Mouse (Mus musculus) inflammation-experienced regulatory T-cells, adult 16 weeks (primary cell): Measurements from ENCODE around the gene Fmo3. TPM values are rescaled to one million over a fixed set of nuclear protein-coding genes. Genes with fewer than 3 reads are reported as not detected.

Experiments used
- polyA plus RNA-seq: library from polyadenylated mRNA; unstranded; fragments of 100-300 nt; shearing (Covaris generic); gene quantifications from one replicate; pipeline ENCODE4 v1.2.1, GENCODE M21; 2017

The Fmo3 gene
- not detected for polyA plus RNA-seq

GRCm38 (mm10) chr1:162984428-162984827 is at the start of gene Fmo3:
TSS of gene Fmo3 (minus strand) at chr1:162984528.

GRCm38 (mm10) chr1:162937415-162937814 is 46.9 kb downstream of the Fmo3 start, which contains the start of gene Fmo6:
TSS of gene Fmo6 (minus strand) at chr1:162937515.

Other genes with a start within 250 kb of the Fmo3 start
- gene Prrc2c, start 244.0 kb downstream of the Fmo3 start, polyA plus RNA-seq = 289 TPM
- gene Fmo4, start 170.6 kb downstream of the Fmo3 start, polyA plus RNA-seq = not detected
- gene Fmo1, start 117.9 kb downstream of the Fmo3 start, polyA plus RNA-seq = 0.76 TPM
- not detected for gene Fmo2, start 85.8 kb downstream of the Fmo3 start, polyA plus RNA-seq
- not detected for gene Fmo6, start 47.0 kb downstream of the Fmo3 start, polyA plus RNA-seq
- not detected for gene Mroh9, start 101.1 kb upstream of the Fmo3 start, polyA plus RNA-seq